Mouse (Mus musculus) heart, adult 2 months (tissue): ENCODE data around the gene Rnf34.

Experiments
- CTCF ChIP-seq: fragments of 200-600 bp; IDR thresholded peaks from 2 replicates; pipeline ENCODE4 v1.8.1; 2022; ENCODE audit warnings: antibody characterized with exemption, mild to moderate bottlenecking, moderate library complexity
- EP300 ChIP-seq: fragments of 200-500 bp; IDR thresholded peaks from 2 replicates; pipeline ENCODE4 v1.6.1; 2011; ENCODE audit warnings: low read depth, low read length, control low read depth; ENCODE audit not compliant: insufficient read depth
- POLR2A ChIP-seq: fragments of 200-500 bp; IDR thresholded peaks from 2 replicates; pipeline ENCODE4 v1.6.1; 2011; ENCODE audit warnings: mild to moderate bottlenecking, low read depth, low read length, control low read depth; ENCODE audit not compliant: insufficient read depth

DNA sequence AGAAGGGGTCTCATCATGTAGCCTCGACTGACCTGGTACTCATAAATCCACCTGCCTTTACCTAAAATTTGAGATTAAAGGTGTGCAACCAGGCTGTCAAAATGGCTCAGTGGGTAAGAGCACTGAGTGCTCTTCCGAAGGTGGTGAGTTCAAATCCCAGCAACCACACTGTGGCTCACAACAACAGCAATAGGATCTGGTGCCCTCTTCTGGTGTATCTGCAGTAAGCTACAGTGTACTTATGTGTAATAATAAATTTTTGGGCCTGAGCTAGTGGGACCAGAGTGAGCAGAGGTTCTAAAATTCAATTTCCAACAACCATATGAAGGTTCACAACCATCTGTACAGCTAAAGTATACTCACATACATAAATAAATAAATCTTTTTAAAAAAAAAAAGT, 58.2 kb downstream of the Rnf34 start:
- TF ChIP-seq CTCF (peak; percentile 16; the same call in 1 of the 2 replicates), POLR2A (no peak), EP300 (no peak)
